Mouse (Mus musculus) gastrocnemius, postnatal 4 days (tissue): ENCODE data around the gene Ttyh3. TPM values are rescaled to one million over a fixed set of nuclear protein-coding genes. Genes with fewer than 3 reads are reported as not detected.

Experiments used
- DNase-seq, 2 experiments: peaks; one replicate each; pipeline ENCODE4 v3.0.0; 2021 to 2022; ENCODE audit warnings: low spot score in 2 of 2, mixed read lengths in 2 of 2
- total RNA-seq, 2 experiments: library from RNA; stranded (reverse); gene quantifications; 2 replicates each; pipeline ENCODE4 v1.2.3; 2021

The Ttyh3 gene
- total RNA-seq, 2 experiments from 2014 or later, result 66.9 to 68.8 TPM

GRCm38 (mm10) chr5:140611021-140611583 is 37.7 kb downstream of the Ttyh3 start:
- DNase-seq, result peak; percentile 72 to 85

- peak in 1 of 2 experiments; percentile 57 for DNase-seq
Observed at GRCm38 (mm10) chr5:140610273-140611011, 38.4 kb downstream of the Ttyh3 start.

GRCm38 (mm10) chr5:140609511-140610272 is 39.1 kb downstream of the Ttyh3 start:
- DNase-seq, result peak in 1 of 2 experiments; percentile 45

GRCm38 (mm10) chr5:140608634-140609015 is 40.2 kb downstream of the Ttyh3 start:
- DNase-seq, result peak in 1 of 2 experiments; percentile 38

GRCm38 (mm10) chr5:140607836-140608633 is 40.8 kb downstream of the Ttyh3 start:
- peak in 1 of 2 experiments; percentile 30 for DNase-seq

- peak; percentile 81 to 90 for DNase-seq
Observed at GRCm38 (mm10) chr5:140607001-140607835, 41.6 kb downstream of the Ttyh3 start, which contains the start of gene Lfng. TSS of gene Lfng (plus strand) at chr5:140607320.

- peak in 1 of 2 experiments; percentile 33 for DNase-seq
Observed at GRCm38 (mm10) chr5:140606386-140606785, 42.4 kb downstream of the Ttyh3 start.

GRCm38 (mm10) chr5:140605228-140605627 is 43.6 kb downstream of the Ttyh3 start:
- DNase-seq, result peak in 1 of 2 experiments; percentile 10

GRCm38 (mm10) chr5:140604386-140604785 is 44.4 kb downstream of the Ttyh3 start:
- DNase-seq, result peak in 1 of 2 experiments; percentile 8

GRCm38 (mm10) chr5:140602540-140602939 is 46.3 kb downstream of the Ttyh3 start:
- no peak for DNase-seq

GRCm38 (mm10) chr5:140601712-140602111 is 47.1 kb downstream of the Ttyh3 start:
- peak in 1 of 2 experiments; percentile 25 for DNase-seq

GRCm38 (mm10) chr5:140599939-140600338 is 48.9 kb downstream of the Ttyh3 start:
- DNase-seq, result peak in 1 of 2 experiments; percentile 20

GRCm38 (mm10) chr5:140597787-140598186 is 51.0 kb downstream of the Ttyh3 start:
- DNase-seq, result no peak

GRCm38 (mm10) chr5:140596927-140597588 is 51.8 kb downstream of the Ttyh3 start:
- DNase-seq, result peak in 1 of 2 experiments; percentile 17

- DNase-seq, result no peak
Observed at GRCm38 (mm10) chr5:140596426-140596825, 52.4 kb downstream of the Ttyh3 start.

- no peak for DNase-seq
Observed at GRCm38 (mm10) chr5:140594846-140595245, 54.0 kb downstream of the Ttyh3 start.

- no peak for DNase-seq
Observed at GRCm38 (mm10) chr5:140589082-140589774, 59.6 kb downstream of the Ttyh3 start.

GRCm38 (mm10) chr5:140583732-140584368 is 65.0 kb downstream of the Ttyh3 start:
- DNase-seq, result no peak
